Mouse (Mus musculus) limb, embryonic 14.5 days (tissue): ENCODE measurements around the gene Art3. TPM values are rescaled to one million over a fixed set of nuclear protein-coding genes. Genes with fewer than 3 reads are reported as not detected.
"Not testable (repeated sequence)": the region's sequence is repeated elsewhere in the genome, so short reads cannot be mapped to it uniquely, and the experiment has no call there.

Source experiments
- ATAC-seq: fragments of 200-750 bp; cut with Nextera tagmentation; 2 replicates; pipeline ENCODE4 v1.8.0; 2017; ENCODE audit warnings: low read depth, moderate number of reproducible peaks, moderate TSS enrichment; ENCODE audit not compliant: low FRiP score
- DNase-seq: peaks from one replicate; pipeline ENCODE4 v3.0.0-alpha.2; 2015; ENCODE audit warnings: low spot score
- H3K27ac ChIP-seq: fragments of 300-500 bp; sonication (generic); replicated peaks from 2 replicates; pipeline ENCODE4 v1.5.1; 2014; ENCODE audit warnings: low read depth, mild to moderate bottlenecking, low read length, moderate library complexity, mixed read lengths
- H3K27me3 ChIP-seq: fragments of 300-500 bp; sonication (generic); 2 replicates; pipeline ENCODE4 v1.6.1; 2014; ENCODE audit warnings: low read length, mixed read lengths; ENCODE audit not compliant: control insufficient read depth, insufficient read depth
- H3K36me3 ChIP-seq: fragments of 300-500 bp; sonication (generic); 2 replicates; pipeline ENCODE4 v1.6.1; 2014; ENCODE audit warnings: mild to moderate bottlenecking, low read length, moderate library complexity, mixed read lengths; ENCODE audit not compliant: control insufficient read depth, insufficient read depth
- H3K4me1 ChIP-seq: fragments of 300-500 bp; sonication (generic); 2 replicates; pipeline ENCODE4 v1.6.1; 2014; ENCODE audit warnings: antibody characterized with exemption, low read length, mixed read lengths; ENCODE audit not compliant: control insufficient read depth, insufficient read depth
- H3K4me2 ChIP-seq: fragments of 300-500 bp; sonication (generic); replicated peaks from 2 replicates; pipeline ENCODE4 v1.6.1; 2014; ENCODE audit warnings: low read depth, mild to moderate bottlenecking, low read length, moderate library complexity; ENCODE audit not compliant: severe bottlenecking
- H3K4me3 ChIP-seq: fragments of 300-500 bp; sonication (generic); replicated peaks from 2 replicates; pipeline ENCODE4 v1.5.1; 2014; ENCODE audit warnings: low read length
- H3K9ac ChIP-seq: fragments of 300-500 bp; sonication (generic); 2 replicates; pipeline ENCODE4 v1.6.1; 2014; ENCODE audit warnings: mild to moderate bottlenecking, low read depth, low read length, moderate library complexity; ENCODE audit not compliant: severe bottlenecking
- H3K9me3 ChIP-seq: fragments of 300-500 bp; sonication (generic); 2 replicates; pipeline ENCODE4 v1.6.1; 2016; ENCODE audit warnings: low read length; ENCODE audit not compliant: control insufficient read depth
- POLR2A ChIP-seq: fragments of 200-500 bp; IDR thresholded peaks from 2 replicates; pipeline ENCODE4 v1.8.0; 2012; ENCODE audit warnings: inconsistent platforms, mild to moderate bottlenecking, moderate library complexity, borderline replicate concordance; ENCODE audit not compliant: insufficient read depth, insufficient read length; ENCODE audit errors: extremely low read depth
- WGBS: fragments of 180-500 bp; shearing (Covaris S2); extraction: QIAGEN DNeasy Blood & Tissue Kit; methylation state at CpG from one replicate; pipeline ENCODE4 v1.1.7; 2014; 5-methylcytosine and 5-hydroxymethylcytosine counted together
- polyA plus RNA-seq, 2 experiments: library from polyadenylated mRNA; depleted of rRNA in 1 of 2; stranded (reverse) in 1 of 2; unstranded in 1 of 2; fragments of >200 nt; fragmentation: Nextera tagmentation in 1 of 2; extraction: Ambion mirVana in 1 of 2; gene quantifications; 2 replicates each; pipeline versions ENCODE4 v1.2.1 to v1.2.3; 2012 to 2014

Gene Art3
- polyA plus RNA-seq, 2 experiments, result 7.7 to 9.6 TPM

- DNase-seq, result no peak
- no peak overlapping the region for H3K27ac ChIP-seq
- H3K27me3 ChIP-seq, result no peaks in the 10 kb centered on the region
- no peaks in the 10 kb centered on the region for H3K36me3 ChIP-seq
- H3K9me3 ChIP-seq, result no peaks in the 10 kb centered on the region
- 65% methylated on average over 4 of the region's 4 CpGs for WGBS
- H3K9ac ChIP-seq, result no peak overlapping the region
- no peak overlapping the region for H3K4me2 ChIP-seq
- TF ChIP-seq POLR2A, result no peak
- H3K4me3 ChIP-seq, result no peak overlapping the region
- ATAC-seq, result no peak
- no peaks in the 10 kb centered on the region for H3K4me1 ChIP-seq
Observed at GRCm38 (mm10) chr5:92340606-92341005, 9.0 kb downstream of the Art3 start.

GRCm38 (mm10) chr5:92345006-92345405 lies 13.4 kb downstream of the Art3 start:
- no peaks in the 10 kb centered on the region for H3K36me3 ChIP-seq
- H3K27me3 ChIP-seq, result no peaks in the 10 kb centered on the region
- DNase-seq (no peak), ATAC-seq (no peak)
- H3K9me3 ChIP-seq, result no peaks in the 10 kb centered on the region
- no peak overlapping the region for H3K4me2 ChIP-seq
- H3K4me3 ChIP-seq, result no peak overlapping the region
- no peak for TF ChIP-seq POLR2A
- no peak overlapping the region for H3K27ac ChIP-seq
- no peak overlapping the region for H3K9ac ChIP-seq
- no peaks in the 10 kb centered on the region; the same call in 1 of the 2 replicates for H3K4me1 ChIP-seq
- 87% methylated on average over 8 of the region's 8 CpGs for WGBS

- ATAC-seq (0 out of 2 replicates have a peak, but pooled peaks have one; percentile 50), DNase-seq (peak; percentile 15)
- H3K36me3 ChIP-seq, result no peaks in the 10 kb centered on the region
Observed at GRCm38 (mm10) chr5:92348794-92349413, 17.3 kb downstream of the Art3 start, which contains the start of gene Cxcl10. Gene Cxcl10 (minus strand): TSS chr5:92348889.

GRCm38 (mm10) chr5:92349731-92350130 lies 18.1 kb downstream of the Art3 start:
- WGBS, result 81% methylated on average over 7 of the region's 7 CpGs

More at GRCm38 (mm10) chr5:92348794-92349413, 17.3 kb downstream of the Art3 start, which contains the start of gene Cxcl10:
- Histone ChIP-seq H3K27ac (no peak within 1 kb of the TSS), H3K9me3 (no peaks in the 10 kb centered on the region), H3K4me3 (peak within 1 kb of the TSS; percentile 24), H3K4me2 (peak within 1 kb of the TSS; percentile 44), H3K4me1 (no peaks in the 10 kb centered on the region; the same call in 1 of the 2 replicates), H3K27me3 (no peaks in the 10 kb centered on the region), H3K9ac (no peak within 1 kb of the TSS)
- no peak for TF ChIP-seq POLR2A
- WGBS, result 18% methylated on average over 14 of the region's 14 CpGs

GRCm38 (mm10) chr5:92352716-92353115 lies 21.1 kb downstream of the Art3 start:
- H3K9ac ChIP-seq, H3K4me2 ChIP-seq, H3K36me3 ChIP-seq, H3K4me3 ChIP-seq, DNase-seq, ATAC-seq, H3K9me3 ChIP-seq, H3K27me3 ChIP-seq, H3K27ac ChIP-seq, H3K4me1 ChIP-seq: not testable (repeated sequence)
- WGBS, result 62% methylated on average over 4 of the region's 4 CpGs

More at GRCm38 (mm10) chr5:92349731-92350130, 18.1 kb downstream of the Art3 start:
- Histone ChIP-seq H3K4me3 (no peak overlapping the region), H3K4me2 (no peak overlapping the region), H3K27ac (no peak overlapping the region), H3K36me3 (no peaks in the 10 kb centered on the region), H3K9me3 (no peaks in the 10 kb centered on the region), H3K4me1 (no peaks in the 10 kb centered on the region; the same call in 1 of the 2 replicates), H3K27me3 (no peaks in the 10 kb centered on the region), H3K9ac (no peak overlapping the region)
- TF ChIP-seq POLR2A, result no peak
- ATAC-seq (no peak), DNase-seq (no peak)

- TF ChIP-seq POLR2A, result no peak
- Histone ChIP-seq H3K9me3 (no peaks in the 10 kb centered on the region), H3K4me3 (no peak overlapping the region), H3K36me3 (no peaks in the 10 kb centered on the region), H3K4me1 (no peaks in the 10 kb centered on the region; the same call in 1 of the 2 replicates), H3K9ac (no peak overlapping the region), H3K4me2 (peak overlapping the region; percentile 28; the same call in 1 of the 2 replicates), H3K27me3 (no peaks in the 10 kb centered on the region), H3K27ac (no peak overlapping the region)
- no peak for ATAC-seq
- no peak for DNase-seq
- WGBS, result 26% methylated on average over 11 of the region's 11 CpGs
Observed at GRCm38 (mm10) chr5:92353517-92353916, 21.9 kb downstream of the Art3 start.
